ENCODE assay signal across 21 mouse cellular contexts in the genomic region with DNA sequence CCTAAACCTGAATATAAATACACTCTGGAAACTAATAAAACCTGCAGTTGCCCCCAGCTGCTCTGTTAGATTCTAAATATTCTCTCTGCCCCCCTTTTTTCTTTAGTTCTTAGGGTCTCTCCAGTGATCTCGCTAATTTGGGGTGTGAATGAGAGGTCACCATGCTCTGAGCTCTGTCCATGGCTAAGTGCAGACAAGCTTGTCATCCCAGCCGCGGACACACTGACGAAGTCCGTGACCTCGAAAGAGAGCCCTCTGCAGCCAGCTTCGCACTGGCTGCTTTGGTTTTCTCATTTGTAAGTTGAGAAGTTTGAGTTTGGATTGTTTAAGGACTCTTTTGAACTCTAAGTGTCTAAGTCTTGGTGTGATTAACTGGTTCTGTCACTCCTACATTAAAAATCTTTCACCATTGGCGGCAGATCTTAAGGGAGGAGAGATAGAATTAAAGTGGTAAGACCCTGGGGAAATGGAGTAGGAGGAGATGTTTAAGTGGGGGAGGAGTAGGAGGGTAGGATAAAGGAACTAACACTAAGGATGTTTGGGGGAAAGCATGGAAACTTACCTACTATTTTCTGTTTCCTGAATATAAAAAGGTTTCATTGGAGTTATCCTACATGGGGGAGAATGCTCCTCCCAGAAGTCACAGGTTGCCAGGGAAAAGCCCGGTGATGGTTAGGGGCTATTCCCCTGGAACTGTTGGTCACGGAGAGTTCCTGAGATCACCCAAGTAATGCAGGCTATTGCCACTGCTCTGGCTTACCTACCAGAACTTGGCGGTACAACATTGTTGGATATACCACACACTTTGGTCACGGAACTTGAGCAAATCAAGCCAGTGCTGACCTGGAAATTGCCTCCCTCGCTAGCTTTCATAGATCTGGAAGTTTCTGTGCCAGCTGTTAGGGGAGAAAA. TPM values are rescaled to one million over a fixed set of nuclear protein-coding genes. Genes with fewer than 3 reads are reported as not detected.
"Had no signal": no experiment of that assay in that cellular context is flagged by ENCODE, and none has a peak within 500 bp of the region (broad histone marks: within the 10 kb centered on the region; RNA-seq: fewer than 3 reads in every experiment).

No protein-coding gene starts in this region.

- H3K9ac ChIP-seq: limb, embryonic 15.5 days; liver, embryonic 14.5 days; liver, postnatal 0 days; lung, embryonic 15.5 days had no signal

- H3K27ac ChIP-seq: layer of hippocampus, adult 2 months; limb, embryonic 15.5 days; liver, embryonic 14.5 days; lung, embryonic 15.5 days had no signal

- ATAC-seq: liver, postnatal 0 days had no signal

- H3K27me3 ChIP-seq: limb, embryonic 15.5 days; lung, embryonic 15.5 days had no signal

- H3K36me3 ChIP-seq: limb, embryonic 15.5 days; lung, embryonic 15.5 days had no signal

- H3K4me3 ChIP-seq: layer of hippocampus, adult 2 months; limb, embryonic 15.5 days; lung, embryonic 15.5 days had no signal

- DNase-seq: kidney, adult 2 months; kidney, postnatal 25 days; layer of hippocampus, adult 9-11 months; liver, postnatal 0 days; lung, postnatal 14 days; lung, postnatal 4 days; midbrain, embryonic 14.5 days; thymus, adult 18-20 months; thymus, postnatal 36 days had no signal

- H3K4me1 ChIP-seq: limb, embryonic 15.5 days; lung, embryonic 15.5 days had no signal

- H3K4me2 ChIP-seq: limb, embryonic 15.5 days; liver, embryonic 11.5 days; lung, embryonic 15.5 days; midbrain, embryonic 11.5 days had no signal

- H3K9me3 ChIP-seq: limb, embryonic 15.5 days; lung, embryonic 15.5 days had no signal

RNA-seq across cellular contexts. Expression of a gene that starts 1.8 kb away (rescaled TPM):
- polyA plus RNA-seq: limb, embryonic 15.5 days; liver, embryonic 11.5 days; liver, embryonic 14.5 days; liver, postnatal 0 days; midbrain, embryonic 14.5 days; neural tube, embryonic 11.5 days; small intestine, adult 2 months; spleen, adult 2 months; stomach, embryonic 16.5 days; urinary bladder, adult 2 months had no signal

RNA-seq across cellular contexts. Expression of a gene that starts 50.0 kb away (rescaled TPM):
- polyA plus RNA-seq: kidney, adult 2 months; large intestine, adult 2 months; limb, embryonic 15.5 days; liver, postnatal 0 days; midbrain, embryonic 11.5 days; small intestine, adult 2 months; spleen, adult 2 months had no signal
